Mouse (Mus musculus) heart, adult 2 months (tissue): ENCODE measurements around the gene Katnb1.

Experiments
- CTCF ChIP-seq: fragments of 200-600 bp; IDR thresholded peaks from 2 replicates; pipeline ENCODE4 v1.8.1; 2022; ENCODE audit warnings: antibody characterized with exemption, mild to moderate bottlenecking, moderate library complexity
- EP300 ChIP-seq: fragments of 200-500 bp; IDR thresholded peaks from 2 replicates; pipeline ENCODE4 v1.6.1; 2011; ENCODE audit warnings: low read depth, low read length, control low read depth; ENCODE audit not compliant: insufficient read depth
- POLR2A ChIP-seq: fragments of 200-500 bp; IDR thresholded peaks from 2 replicates; pipeline ENCODE4 v1.6.1; 2011; ENCODE audit warnings: mild to moderate bottlenecking, low read depth, low read length, control low read depth; ENCODE audit not compliant: insufficient read depth

DNA sequence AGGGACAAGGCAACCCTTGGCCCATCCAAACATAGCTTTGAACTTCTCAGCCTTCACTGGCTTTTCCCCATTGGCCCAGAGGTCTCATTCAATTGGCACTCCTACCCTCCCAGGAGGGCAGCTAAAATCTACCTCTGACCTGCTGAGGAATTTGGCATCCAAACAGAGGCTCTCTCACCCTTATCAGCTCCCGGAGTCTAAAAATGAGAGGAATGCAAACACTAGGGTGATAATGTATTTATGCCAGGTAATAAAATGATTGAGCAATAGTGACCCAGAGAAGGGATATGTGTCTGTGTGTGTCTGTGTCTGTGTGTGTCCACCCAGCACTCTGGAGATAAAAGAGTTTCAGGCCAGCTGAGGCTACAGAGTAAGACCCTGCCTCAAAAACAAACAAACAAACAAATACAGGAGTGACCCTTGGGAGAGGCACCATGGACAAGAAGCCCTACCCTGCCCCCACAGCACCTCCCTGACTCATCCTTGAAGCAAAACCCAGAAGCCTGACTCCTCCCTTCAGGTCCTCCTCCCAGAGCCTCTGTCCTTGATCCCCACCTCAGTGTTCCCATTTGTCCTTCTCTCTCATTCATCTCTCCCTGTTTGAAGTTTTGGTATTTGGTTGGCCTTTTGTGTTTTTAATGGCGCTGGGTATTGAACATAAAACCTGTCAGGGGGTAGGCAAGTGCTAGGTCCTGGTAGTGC lies 65.2 kb downstream of the Katnb1 start:
- TF ChIP-seq CTCF (no peak), POLR2A (no peak), EP300 (no peak)
